Mouse (Mus musculus): Measurements from ENCODE around the gene Lrrfip1. TPM values are rescaled to one million over a fixed set of nuclear protein-coding genes. Genes with fewer than 3 reads are reported as not detected.

The Lrrfip1 gene
- polyA plus RNA-seq, 1 experiment from 2014 or later: 33.9 TPM

DNA sequence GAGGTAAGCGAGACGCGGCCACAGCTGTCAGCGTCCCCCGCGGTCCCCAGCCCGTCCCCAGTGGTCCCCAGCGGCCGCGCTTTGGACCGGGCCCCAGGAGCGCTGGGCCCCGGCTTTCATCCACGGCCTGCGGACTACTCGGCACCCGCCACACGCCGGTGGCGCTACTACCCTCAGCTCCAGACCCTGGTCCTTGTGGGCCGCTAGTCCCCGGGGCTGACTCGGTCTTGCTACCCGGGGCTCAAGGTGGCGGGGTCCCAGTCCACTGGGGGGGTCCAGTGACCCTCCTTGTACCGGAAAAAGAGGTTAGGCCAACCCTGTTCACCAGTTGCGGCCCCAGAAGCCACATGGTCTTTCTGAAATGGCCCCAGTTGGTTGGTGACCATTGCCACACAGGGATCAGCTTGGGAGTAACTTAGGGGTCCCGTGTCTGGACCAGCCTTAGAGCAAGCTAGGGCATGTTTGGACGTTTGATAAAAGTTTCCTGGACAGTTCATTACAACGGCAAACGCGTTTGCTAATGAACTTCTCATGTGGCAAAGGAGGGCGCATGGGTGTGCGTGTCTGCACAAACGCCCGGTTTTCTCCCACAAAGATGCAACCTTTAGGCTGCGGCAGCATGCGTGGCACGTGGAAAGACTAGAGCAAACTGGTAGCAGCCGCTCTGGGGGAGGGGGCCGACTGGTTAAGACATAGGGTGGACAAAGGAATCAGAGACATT, 514 bp downstream of the Lrrfip1 start:
- no peaks in the 10 kb centered on the region for H3K27me3 ChIP-seq
- no peak for ATAC-seq (ENCODE audit: insufficient number of reproducible peaks, insufficient read depth, low FRiP score, low TSS enrichment, low read depth)
- peaks cover 3% of the 10 kb centered on the region; the same call in 1 of the 2 replicates for H3K9me3 ChIP-seq
- peak overlapping the region; percentile 99 for H3K4me2 ChIP-seq
- H3K4me3 ChIP-seq: peak overlapping the region; percentile 81
- no peak overlapping the region for H3K27ac ChIP-seq
- peak overlapping the region; percentile 87 for H3K9ac ChIP-seq
- WGBS: 1% methylated on average over 41 of the region's 41 CpGs
- H3K36me3 ChIP-seq: no peaks in the 10 kb centered on the region
- peaks cover 30% of the 10 kb centered on the region for H3K4me1 ChIP-seq

DNA sequence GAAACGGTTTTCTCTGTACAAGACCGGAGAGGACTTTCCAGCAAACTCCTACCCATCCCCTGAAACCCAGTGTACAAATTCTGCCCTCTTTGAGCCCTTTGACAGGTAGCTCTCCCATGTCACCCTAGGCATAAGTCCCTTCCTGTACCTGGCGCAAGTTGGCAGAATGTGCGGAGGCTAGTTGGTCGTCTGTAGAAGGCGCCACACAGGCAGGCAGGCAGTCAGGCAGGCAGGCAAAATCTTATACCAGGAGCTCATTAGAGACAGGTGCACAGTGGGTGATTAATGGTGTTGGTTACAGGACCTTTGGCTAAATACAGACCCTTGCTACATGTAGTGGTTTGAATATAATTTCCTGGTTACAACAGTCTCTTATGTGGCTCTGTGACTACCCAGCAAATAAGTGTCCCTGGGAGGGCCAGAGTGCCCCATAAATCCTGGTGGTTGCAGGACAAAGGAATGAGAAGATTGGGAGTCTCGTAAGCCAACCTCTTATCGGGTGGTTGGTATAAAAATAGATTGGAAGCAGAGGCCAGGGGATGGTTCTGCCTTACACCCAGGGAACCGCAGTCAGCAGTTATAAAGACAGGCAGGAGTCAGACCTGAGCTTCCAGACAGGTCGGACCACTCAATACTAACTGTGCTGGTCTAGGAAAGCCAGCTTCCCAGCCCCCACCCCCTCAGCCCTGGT, 1.5 kb downstream of the Lrrfip1 start:
- H3K27ac ChIP-seq: no peak overlapping the region
- H3K27me3 ChIP-seq: no peaks in the 10 kb centered on the region
- peak overlapping the region; percentile 99 for H3K4me2 ChIP-seq
- H3K4me3 ChIP-seq: peak overlapping the region; percentile 81; the same call in 1 of the 2 replicates
- ATAC-seq (ENCODE audit: insufficient number of reproducible peaks, insufficient read depth, low FRiP score, low TSS enrichment, low read depth): no peak
- peaks cover 3% of the 10 kb centered on the region; the same call in 1 of the 2 replicates for H3K9me3 ChIP-seq
- WGBS: 70% methylated on average over 10 of the region's 10 CpGs
- H3K4me1 ChIP-seq: peaks cover 30% of the 10 kb centered on the region
- H3K36me3 ChIP-seq: no peaks in the 10 kb centered on the region
- H3K9ac ChIP-seq: no peak overlapping the region

DNA sequence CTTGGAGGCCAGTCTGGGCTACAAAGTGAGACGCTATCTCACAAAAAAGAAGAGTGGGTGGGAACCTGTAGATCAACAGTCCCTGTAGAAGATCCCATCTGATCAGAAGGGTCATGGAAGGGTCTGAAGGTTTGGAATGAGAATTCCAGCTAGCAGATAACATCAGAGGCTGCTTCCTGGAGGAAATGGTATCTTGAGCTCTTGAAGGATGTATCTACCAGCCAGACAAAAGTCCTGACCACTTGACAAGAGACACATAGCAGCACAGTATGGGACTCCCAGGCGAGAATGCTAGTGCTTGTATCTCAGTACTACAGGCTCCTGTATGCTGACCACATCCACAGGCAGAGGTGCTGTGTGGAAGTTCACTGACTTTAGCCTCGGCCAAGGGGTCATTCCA, 2.6 kb downstream of the Lrrfip1 start:
- Histone ChIP-seq H3K9ac (no peak overlapping the region), H3K9me3 (no peaks in the 10 kb centered on the region), H3K4me3 (no peak overlapping the region), H3K4me2 (no peak overlapping the region), H3K4me1 (peaks cover 30% of the 10 kb centered on the region), H3K27ac (no peak overlapping the region), H3K27me3 (no peaks in the 10 kb centered on the region), H3K36me3 (no peaks in the 10 kb centered on the region)
- 85% methylated on average over 3 of the region's 3 CpGs for WGBS
- ATAC-seq (ENCODE audit: insufficient number of reproducible peaks, insufficient read depth, low FRiP score, low TSS enrichment, low read depth): no peak

DNA sequence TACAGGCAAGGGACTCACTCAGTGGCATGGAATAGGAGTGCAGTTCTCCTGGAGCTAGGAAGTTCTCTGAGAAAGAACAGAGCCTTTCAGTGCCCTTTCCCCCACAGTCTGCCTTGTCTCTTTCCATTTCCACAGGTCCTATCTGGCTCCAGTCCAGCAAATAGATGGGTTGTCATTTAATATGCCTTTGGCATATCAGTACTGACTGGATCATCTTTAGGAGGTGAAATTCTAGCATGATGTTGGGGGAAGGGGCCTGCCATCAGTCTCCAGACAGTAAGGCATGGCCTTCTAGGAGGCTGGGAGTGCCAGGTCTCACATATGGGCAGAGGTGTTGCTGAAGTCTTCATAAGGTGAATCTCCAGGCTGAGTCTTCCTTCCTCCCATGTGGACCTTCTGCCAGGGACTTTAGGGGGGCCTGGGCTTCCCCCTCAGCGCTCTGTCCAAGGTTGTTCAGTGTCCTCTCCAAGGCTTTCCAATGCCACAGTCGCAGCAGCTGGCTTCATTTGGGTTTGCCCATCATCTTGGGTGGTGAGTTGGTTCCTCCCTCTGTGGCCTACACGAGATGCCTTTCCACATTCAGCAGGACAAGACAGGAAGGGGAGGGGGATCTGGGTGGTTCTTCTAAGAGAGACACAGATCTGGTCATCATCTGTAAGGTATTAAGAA, 3.5 kb downstream of the Lrrfip1 start:
- no peak for ATAC-seq (ENCODE audit: insufficient number of reproducible peaks, insufficient read depth, low FRiP score, low TSS enrichment, low read depth)
- no peaks in the 10 kb centered on the region for H3K27me3 ChIP-seq
- H3K4me3 ChIP-seq: no peak overlapping the region
- no peaks in the 10 kb centered on the region for H3K9me3 ChIP-seq
- H3K27ac ChIP-seq: no peak overlapping the region
- no peak overlapping the region; the same call in 1 of the 2 replicates for H3K9ac ChIP-seq
- no peak overlapping the region for H3K4me2 ChIP-seq
- H3K4me1 ChIP-seq: peaks cover 30% of the 10 kb centered on the region
- 83% methylated on average over 3 of the region's 3 CpGs for WGBS
- no peaks in the 10 kb centered on the region for H3K36me3 ChIP-seq

DNA sequence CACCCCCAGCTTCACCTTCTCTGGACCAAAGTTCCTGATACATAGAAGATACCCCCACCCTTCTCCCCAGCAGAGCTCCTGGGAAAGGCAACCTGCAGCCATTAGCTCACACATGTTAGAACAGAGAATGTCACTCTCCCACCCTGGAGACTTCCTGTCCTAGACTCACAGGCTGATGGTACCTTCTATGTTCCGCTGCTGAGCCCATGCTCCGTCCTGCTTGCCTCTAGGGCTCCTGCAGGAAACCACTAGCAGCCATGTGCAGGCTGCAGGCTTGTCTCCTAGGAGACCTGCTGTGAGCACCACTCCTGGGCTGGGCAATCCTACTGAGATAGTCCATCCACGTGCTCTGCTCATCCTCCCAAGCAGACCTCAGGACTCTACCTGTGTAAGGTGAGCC, 4.1 kb downstream of the Lrrfip1 start:
- Histone ChIP-seq H3K27me3 (no peaks in the 10 kb centered on the region), H3K36me3 (no peaks in the 10 kb centered on the region), H3K9me3 (no peaks in the 10 kb centered on the region), H3K27ac (no peak overlapping the region), H3K9ac (no peak overlapping the region), H3K4me1 (peaks cover 30% of the 10 kb centered on the region), H3K4me3 (no peak overlapping the region), H3K4me2 (no peak overlapping the region)
- 90% methylated on average over 3 of the region's 3 CpGs for WGBS
- ATAC-seq (ENCODE audit: insufficient number of reproducible peaks, insufficient read depth, low FRiP score, low TSS enrichment, low read depth): no peak

DNA sequence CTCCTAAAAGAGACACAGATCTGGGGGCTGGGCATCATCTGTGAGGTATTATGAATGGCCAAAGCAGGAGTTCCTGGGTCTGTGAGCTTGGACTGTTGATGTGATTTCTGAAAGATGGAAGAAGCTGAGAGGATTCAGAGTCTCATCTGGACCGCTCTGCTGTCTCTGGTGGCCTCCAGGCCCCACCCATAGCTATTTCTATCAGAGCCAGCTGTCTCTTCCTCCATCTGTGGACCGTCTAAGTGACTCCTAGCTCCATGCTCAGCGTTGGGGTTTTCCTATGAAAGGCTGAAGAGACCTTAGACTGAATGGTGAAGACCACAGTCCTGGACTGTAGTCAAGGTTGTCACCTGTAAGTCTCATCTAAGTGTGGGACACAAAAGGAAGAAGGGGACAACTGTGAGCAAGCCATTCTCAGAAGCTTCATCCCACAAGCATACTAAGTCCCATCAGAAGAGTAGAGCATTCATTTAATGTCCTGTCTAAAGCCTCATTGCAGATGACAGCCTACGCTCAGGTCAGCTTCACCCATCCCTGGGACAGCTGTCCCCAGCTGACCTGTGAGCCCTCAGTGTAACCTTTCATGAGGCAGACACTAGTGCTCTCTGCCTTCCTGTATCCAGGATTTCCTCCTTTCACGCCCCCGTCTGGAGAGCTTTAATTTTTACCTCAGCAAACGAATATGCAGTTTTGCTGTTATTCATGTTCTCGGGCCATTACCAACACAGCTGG, 5.2 kb downstream of the Lrrfip1 start:
- Histone ChIP-seq H3K9me3 (no peaks in the 10 kb centered on the region), H3K27me3 (no peaks in the 10 kb centered on the region), H3K4me2 (no peak overlapping the region), H3K36me3 (no peaks in the 10 kb centered on the region), H3K4me3 (no peak overlapping the region), H3K9ac (no peak overlapping the region), H3K4me1 (peaks cover 25% of the 10 kb centered on the region), H3K27ac (no peak overlapping the region)
- 83% methylated on average over 8 of the region's 8 CpGs for WGBS
- ATAC-seq (ENCODE audit: insufficient number of reproducible peaks, insufficient read depth, low FRiP score, low TSS enrichment, low read depth): no peak

DNA sequence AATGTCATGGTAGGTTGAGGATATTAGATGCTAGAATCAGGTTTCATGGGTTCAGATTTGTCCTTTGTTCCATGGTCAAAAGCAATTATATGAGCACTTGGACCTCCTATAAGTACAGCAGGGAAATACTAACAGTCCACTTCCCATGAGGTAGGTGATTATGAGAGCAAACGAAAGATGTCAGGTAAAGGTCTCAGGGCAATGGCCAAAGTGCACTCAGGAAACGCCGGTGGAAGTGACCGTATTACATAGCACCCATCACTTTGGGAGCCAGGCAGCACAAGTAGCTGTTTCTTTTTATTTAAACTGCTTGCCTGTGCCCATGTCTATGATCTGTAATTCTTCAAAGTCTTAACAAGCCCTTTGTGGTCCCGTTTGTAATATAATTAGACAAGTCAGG, 7.5 kb downstream of the Lrrfip1 start:
- Histone ChIP-seq H3K36me3 (no peaks in the 10 kb centered on the region), H3K27ac (no peak overlapping the region), H3K4me2 (no peak overlapping the region), H3K4me3 (no peak overlapping the region), H3K4me1 (peaks cover 8% of the 10 kb centered on the region), H3K9me3 (no peaks in the 10 kb centered on the region), H3K9ac (no peak overlapping the region), H3K27me3 (no peaks in the 10 kb centered on the region)
- no peak for ATAC-seq (ENCODE audit: insufficient number of reproducible peaks, insufficient read depth, low FRiP score, low TSS enrichment, low read depth)
- 73% methylated on average over 5 of the region's 5 CpGs for WGBS

DNA sequence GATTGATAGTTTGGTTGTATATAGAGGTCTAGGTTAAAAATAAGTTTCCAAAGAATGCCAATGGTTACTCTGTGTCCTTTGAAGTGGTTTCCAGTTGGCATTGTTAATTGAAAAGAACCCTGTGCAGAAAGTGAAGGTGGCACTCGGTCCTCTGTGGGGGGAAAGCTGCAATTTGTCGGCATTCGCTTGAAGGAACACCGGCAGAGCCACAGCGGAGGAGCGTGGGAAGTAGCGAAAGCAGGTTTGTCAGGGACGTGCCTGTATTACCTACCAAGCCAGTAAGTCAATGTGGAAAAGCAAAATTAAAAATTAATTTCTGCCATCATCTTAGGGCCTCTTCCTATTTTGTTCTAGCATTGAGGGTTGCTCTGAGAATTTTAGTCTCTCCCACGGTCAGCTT, 8.2 kb downstream of the Lrrfip1 start:
- H3K9ac ChIP-seq: no peak overlapping the region
- no peaks in the 10 kb centered on the region for H3K9me3 ChIP-seq
- no peaks in the 10 kb centered on the region for H3K36me3 ChIP-seq
- H3K4me2 ChIP-seq: no peak overlapping the region
- WGBS: 86% methylated on average over 9 of the region's 9 CpGs
- no peak overlapping the region for H3K4me3 ChIP-seq
- no peak for ATAC-seq (ENCODE audit: insufficient number of reproducible peaks, insufficient read depth, low FRiP score, low TSS enrichment, low read depth)
- no peak overlapping the region for H3K27ac ChIP-seq
- no peaks in the 10 kb centered on the region for H3K27me3 ChIP-seq
- H3K4me1 ChIP-seq: peaks cover 6% of the 10 kb centered on the region

DNA sequence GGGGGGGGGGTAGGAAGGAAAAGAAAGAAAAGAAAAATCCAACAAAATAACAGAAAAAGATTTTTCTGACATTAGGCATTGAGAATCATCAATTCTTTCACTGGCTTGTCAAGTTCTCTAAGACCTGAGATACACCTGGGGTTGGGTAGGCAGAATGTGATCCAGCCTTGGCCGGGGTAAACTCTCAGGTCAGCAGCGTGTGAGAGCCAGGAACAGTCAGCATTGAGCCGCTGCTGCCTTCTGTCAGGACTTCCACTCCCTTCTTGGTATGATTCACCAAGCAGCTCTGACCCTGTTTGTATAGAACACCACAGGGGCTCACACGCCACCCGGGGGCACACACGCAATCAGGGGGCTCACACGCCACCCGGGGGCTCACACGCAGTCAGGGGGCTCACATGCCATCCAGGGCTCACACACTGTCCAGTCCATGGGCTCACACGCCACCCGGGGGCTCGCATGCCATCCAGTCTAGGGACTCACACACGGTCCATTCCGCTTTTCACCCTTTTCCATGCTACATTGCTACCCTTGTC, 9.7 kb downstream of the Lrrfip1 start:
- H3K4me3 ChIP-seq: no peak overlapping the region
- 89% methylated on average over 14 of the region's 14 CpGs for WGBS
- H3K9ac ChIP-seq: no peak overlapping the region
- no peak overlapping the region for H3K4me2 ChIP-seq
- H3K4me1 ChIP-seq: peaks cover 1% of the 10 kb centered on the region; the same call in 1 of the 2 replicates
- no peaks in the 10 kb centered on the region for H3K27me3 ChIP-seq
- H3K36me3 ChIP-seq: no peaks in the 10 kb centered on the region
- ATAC-seq (ENCODE audit: insufficient number of reproducible peaks, insufficient read depth, low FRiP score, low TSS enrichment, low read depth): no peak
- H3K27ac ChIP-seq: no peak overlapping the region
- H3K9me3 ChIP-seq: no peaks in the 10 kb centered on the region

DNA sequence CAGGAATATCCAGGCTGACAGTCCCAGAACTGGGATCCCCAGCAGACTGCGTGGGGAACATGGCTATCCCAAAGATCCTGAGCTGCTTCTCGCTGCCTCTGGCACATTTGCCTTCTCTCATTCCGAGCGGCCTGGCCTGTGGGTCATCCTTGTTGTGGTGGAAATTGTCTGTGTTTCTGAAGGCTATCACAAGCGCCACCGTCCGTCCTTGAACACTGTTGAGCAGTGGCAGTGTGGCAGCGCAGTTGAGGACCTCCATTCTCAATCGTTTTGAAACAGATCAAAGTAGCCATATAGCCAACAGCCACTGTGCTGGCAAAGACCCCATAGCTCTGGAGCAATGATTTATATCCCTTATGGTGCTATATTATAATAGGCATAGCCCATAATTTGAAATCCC, 10.2 kb downstream of the Lrrfip1 start:
- no peak overlapping the region for H3K27ac ChIP-seq
- H3K4me1 ChIP-seq: peaks cover 7% of the 10 kb centered on the region
- H3K9ac ChIP-seq: peak overlapping the region; percentile 40; the same call in 1 of the 2 replicates
- no peaks in the 10 kb centered on the region for H3K27me3 ChIP-seq
- no peaks in the 10 kb centered on the region for H3K36me3 ChIP-seq
- no peak overlapping the region for H3K4me2 ChIP-seq
- no peaks in the 10 kb centered on the region for H3K9me3 ChIP-seq
- 89% methylated on average over 9 of the region's 9 CpGs for WGBS
- no peak overlapping the region for H3K4me3 ChIP-seq
- no peak for ATAC-seq (ENCODE audit: insufficient number of reproducible peaks, insufficient read depth, low FRiP score, low TSS enrichment, low read depth)

DNA sequence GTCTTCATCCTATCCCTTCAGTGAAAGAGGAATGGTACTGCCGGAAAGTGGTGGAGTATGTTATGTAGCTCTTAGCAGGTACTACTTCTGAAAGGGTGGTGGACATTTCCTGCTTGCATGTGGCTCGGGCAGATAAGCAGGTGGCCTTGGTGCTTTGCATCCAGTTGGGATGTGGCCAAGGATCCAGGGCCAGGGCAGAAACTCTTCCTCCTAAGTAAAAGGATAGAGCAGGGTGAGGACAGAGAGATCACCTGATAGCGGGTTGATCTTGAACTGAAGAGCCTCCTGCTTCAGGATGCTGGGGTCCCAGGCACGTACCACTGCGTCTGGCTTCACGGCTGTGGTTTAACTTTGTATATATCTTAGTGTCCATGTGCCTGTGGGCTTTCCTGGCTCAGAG, 10.7 kb downstream of the Lrrfip1 start:
- WGBS: 84% methylated on average over 6 of the region's 6 CpGs
- H3K27ac ChIP-seq: no peak overlapping the region

More for the DNA sequence above, 10.7 kb downstream of the Lrrfip1 start:
- Histone ChIP-seq H3K4me1 (peaks cover 12% of the 10 kb centered on the region), H3K27me3 (no peaks in the 10 kb centered on the region), H3K4me3 (no peak overlapping the region), H3K9me3 (no peaks in the 10 kb centered on the region), H3K9ac (peak overlapping the region; percentile 40; the same call in 1 of the 2 replicates), H3K36me3 (no peaks in the 10 kb centered on the region), H3K4me2 (no peak overlapping the region)
- ATAC-seq (ENCODE audit: insufficient number of reproducible peaks, insufficient read depth, low FRiP score, low TSS enrichment, low read depth): no peak

Measured in embryonic facial prominence, embryonic 13.5 days (tissue).